Mouse (Mus musculus): ENCODE measurements around the gene Fam167b.

DNA sequence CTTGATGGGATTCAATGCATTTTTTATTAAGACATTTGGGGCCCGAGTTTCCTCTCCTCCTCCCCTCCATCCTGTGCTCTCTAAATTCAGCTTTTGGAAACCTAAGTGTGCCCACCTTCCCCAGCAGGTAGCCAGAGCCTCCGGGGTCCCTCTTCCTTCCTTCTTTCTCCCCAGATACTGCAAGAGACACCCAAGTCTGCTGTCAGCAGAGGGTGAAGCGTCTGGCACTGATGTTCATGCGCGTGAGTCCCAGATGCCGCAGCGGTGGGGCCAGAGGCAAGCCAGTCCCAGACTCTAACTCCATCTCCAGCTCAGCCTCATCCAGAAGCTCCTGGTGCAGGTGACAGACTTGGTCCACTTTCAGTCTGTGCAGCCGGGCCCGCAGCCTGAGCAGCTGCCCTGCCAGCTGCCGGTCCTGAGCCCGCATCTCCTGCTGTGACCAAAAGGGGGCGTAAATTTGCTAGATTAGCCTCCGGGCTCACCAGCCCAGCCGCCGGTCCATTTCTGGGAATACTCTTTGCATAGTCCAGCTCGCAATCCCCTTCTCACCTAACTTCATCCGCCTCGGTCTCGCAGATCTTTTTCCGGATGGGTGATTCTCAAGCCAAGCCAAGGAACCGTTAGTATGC is 1.4 kb downstream of the Fam167b start:
- TF ChIP-seq CTCF (IDR thresholded peaks at IDR 0.05; ENCODE audit: low read depth, low read length) (no peak), TAL1 (conservative IDR thresholded peaks at IDR 0.05; ENCODE audit: low read depth, low read length) (no peak), GATA1 (IDR thresholded peaks at IDR 0.05; ENCODE audit: borderline replicate concordance, low read length) (no peak), POLR2AphosphoS5 (IDR thresholded peaks at IDR 0.05; ENCODE audit: insufficient replicate concordance, low read depth, low read length) (no peak), GATA2 (IDR thresholded peaks at IDR 0.05; ENCODE audit: borderline replicate concordance, low read depth, low read length) (no peak)

Data from G1E (cell line).